Mouse (Mus musculus) small intestine, adult 2 months (tissue): Measurements from ENCODE around the gene Tia1.

Experiments used
- CTCF ChIP-seq: fragments of 200-500 bp; IDR thresholded peaks from 2 replicates; pipeline ENCODE4 v1.5.1; 2012; ENCODE audit warnings: low read depth, mild to moderate bottlenecking, control low read depth, inconsistent platforms, low read length, moderate library complexity, mixed read lengths; ENCODE audit not compliant: insufficient replicate concordance, insufficient read length; ENCODE audit errors: extremely low read depth
- POLR2A ChIP-seq: fragments of 200-500 bp; IDR thresholded peaks from 2 replicates; pipeline ENCODE4 v1.6.1; 2012; ENCODE audit warnings: low read depth, mild to moderate bottlenecking, control low read depth, inconsistent platforms, low read length, moderate library complexity

DNA sequence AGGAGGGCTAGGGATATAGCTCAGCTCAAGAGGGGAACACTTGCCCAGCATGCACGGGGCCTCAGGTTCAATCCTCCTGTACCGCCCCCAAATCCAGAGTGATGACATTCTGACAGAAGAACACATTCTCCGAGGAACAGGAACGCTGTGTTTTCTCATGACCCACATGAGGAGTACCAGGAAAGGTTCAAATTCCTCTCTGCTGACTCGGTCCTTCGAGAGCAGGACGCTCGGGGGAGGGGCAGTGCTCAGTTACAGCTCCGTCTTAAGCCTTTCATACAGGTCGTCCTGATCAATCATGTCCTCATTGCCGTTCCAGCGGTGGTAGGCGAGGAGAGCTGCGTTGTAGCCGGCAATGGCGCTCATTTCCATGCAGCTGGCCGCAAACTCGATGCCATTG, 15.6 kb upstream of the Tia1 start:
- TF ChIP-seq POLR2A (no peak), CTCF (no peak)
